Mouse (Mus musculus) kidney, embryonic 16.5 days (tissue): ENCODE data around the gene Kri1. TPM values are rescaled to one million over a fixed set of nuclear protein-coding genes. Genes with fewer than 3 reads are reported as not detected.
"Not testable (repeated sequence)": the region's sequence is repeated elsewhere in the genome, so short reads cannot be mapped to it uniquely, and the experiment has no call there.

ENCODE experiments used
- ATAC-seq: fragments of 200-750 bp; cut with Nextera tagmentation; 2 replicates; pipeline ENCODE4 v1.8.0; 2017; ENCODE audit warnings: moderate TSS enrichment; ENCODE audit not compliant: low FRiP score, low TSS enrichment
- H3K27ac ChIP-seq: fragments of 300-500 bp; sonication (generic); 2 replicates; pipeline ENCODE4 v1.5.1; 2014; ENCODE audit warnings: low read length
- H3K27me3 ChIP-seq: fragments of 300-500 bp; sonication (generic); 2 replicates; pipeline ENCODE4 v1.6.1; 2014; ENCODE audit warnings: low read length, control low read depth, mixed read lengths; ENCODE audit not compliant: insufficient read depth
- H3K36me3 ChIP-seq: fragments of 300-500 bp; sonication (generic); 2 replicates; pipeline ENCODE4 v1.6.1; 2014; ENCODE audit warnings: low read length, control low read depth, mixed read lengths; ENCODE audit not compliant: insufficient read depth
- H3K4me1 ChIP-seq: fragments of 300-500 bp; sonication (generic); 2 replicates; pipeline ENCODE4 v1.6.1; 2014; ENCODE audit warnings: low read length, control low read depth, mixed read lengths; ENCODE audit not compliant: insufficient read depth
- H3K4me2 ChIP-seq: fragments of 300-500 bp; sonication (generic); replicated peaks from 2 replicates; pipeline ENCODE4 v1.6.1; 2014; ENCODE audit warnings: low read depth, low read length
- H3K4me3 ChIP-seq: fragments of 300-500 bp; sonication (generic); 2 replicates; pipeline ENCODE4 v1.5.1; 2014; ENCODE audit warnings: mild to moderate bottlenecking, low read length
- H3K9ac ChIP-seq: fragments of 300-500 bp; sonication (generic); replicated peaks from 2 replicates; pipeline ENCODE4 v1.6.1; 2014; ENCODE audit warnings: low read length
- H3K9me3 ChIP-seq: fragments of 300-500 bp; sonication (generic); 2 replicates; pipeline ENCODE4 v1.6.1; 2016; ENCODE audit warnings: low read length, control low read depth
- WGBS: fragments of 180-500 bp; shearing (Covaris S2); extraction: QIAGEN DNeasy Blood & Tissue Kit; methylation state at CpG from one replicate; pipeline ENCODE4 v1.1.7; 2014; 5-methylcytosine and 5-hydroxymethylcytosine counted together
- polyA plus RNA-seq: library from polyadenylated mRNA; unstranded; fragments of >200 nt; fragmentation: Nextera tagmentation; extraction: Ambion mirVana; gene quantifications from 2 replicates; pipeline ENCODE4 v1.2.1, GENCODE M21; 2015

Gene Kri1
- polyA plus RNA-seq, 1 experiment from 2014 or later: 14.6 TPM

DNA sequence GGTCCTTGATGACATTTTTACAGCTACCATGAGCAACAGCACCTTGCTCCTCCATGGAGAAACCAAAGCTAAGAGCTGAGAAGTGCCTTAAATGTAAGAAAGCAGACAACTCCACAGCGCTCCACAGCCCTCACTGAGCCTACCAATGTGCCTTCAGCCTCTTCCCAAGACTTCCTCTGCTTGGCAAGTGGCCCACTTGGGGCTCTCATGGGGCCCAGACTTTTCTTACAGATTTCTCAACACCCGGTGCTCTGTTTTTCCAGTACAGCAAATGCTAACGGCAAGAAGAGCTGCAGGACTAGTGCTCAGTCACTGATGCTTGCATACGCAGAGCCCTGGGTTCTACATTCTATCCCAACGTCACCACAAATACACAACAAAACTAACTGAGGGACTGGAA lies 10.0 kb downstream of the Kri1 start:
- Histone ChIP-seq H3K27ac (no peak overlapping the region), H3K9me3 (no peaks in the 10 kb centered on the region), H3K27me3 (no peaks in the 10 kb centered on the region), H3K9ac (no peak overlapping the region), H3K36me3 (peaks cover 91% of the 10 kb centered on the region), H3K4me2 (no peak overlapping the region), H3K4me1 (no peaks in the 10 kb centered on the region), H3K4me3 (no peak overlapping the region)
- 93% methylated on average over 5 of the region's 5 CpGs for WGBS
- no peak for ATAC-seq

DNA sequence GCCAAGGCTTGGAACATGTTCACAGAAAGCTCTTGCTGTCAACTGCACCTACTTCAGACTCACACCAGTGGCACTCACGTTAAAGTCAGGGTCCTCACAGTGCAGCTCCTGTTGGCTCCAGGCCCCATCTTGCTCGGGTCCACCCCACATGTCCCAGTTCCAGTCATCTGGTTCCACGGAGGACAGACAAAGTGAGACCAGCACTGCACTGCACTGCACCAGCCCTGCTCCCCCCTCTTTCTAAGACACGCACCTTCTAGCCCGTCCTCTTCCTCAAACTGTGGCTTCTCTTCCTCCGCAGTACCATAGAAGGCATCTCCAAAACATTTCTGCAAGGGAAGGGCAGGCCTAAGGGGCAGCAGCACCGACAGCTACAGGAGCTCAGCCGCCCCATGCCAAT lies 11.5 kb downstream of the Kri1 start:
- Histone ChIP-seq H3K4me1 (no peaks in the 10 kb centered on the region), H3K27ac (no peak overlapping the region), H3K9ac (no peak overlapping the region), H3K27me3 (no peaks in the 10 kb centered on the region), H3K36me3 (peaks cover 91% of the 10 kb centered on the region), H3K9me3 (no peaks in the 10 kb centered on the region), H3K4me2 (no peak overlapping the region), H3K4me3 (no peak overlapping the region)
- ATAC-seq: no peak
- WGBS: 89% methylated on average over 8 of the region's 8 CpGs

DNA sequence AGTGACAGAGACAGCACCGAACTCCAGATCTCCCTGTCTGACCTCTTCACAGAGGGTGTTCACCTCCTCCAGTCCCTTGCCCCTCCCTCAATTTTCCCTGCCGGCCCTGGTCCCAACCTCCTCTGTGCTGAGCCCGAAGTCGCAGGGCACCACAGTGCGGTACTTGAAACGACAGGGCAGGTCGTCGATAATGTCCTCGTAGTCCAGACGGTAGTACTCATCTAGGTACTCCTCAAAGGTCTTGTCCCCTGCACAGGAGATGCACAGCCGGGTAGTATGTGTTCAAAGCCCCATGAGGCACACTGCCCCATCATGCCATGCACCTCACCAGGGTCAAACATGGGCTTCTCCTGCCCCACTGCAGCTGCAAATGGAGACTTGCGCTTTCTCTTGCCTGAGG lies 12.0 kb downstream of the Kri1 start:
- H3K4me1 ChIP-seq: no peaks in the 10 kb centered on the region
- no peak overlapping the region for H3K4me2 ChIP-seq
- no peak overlapping the region for H3K4me3 ChIP-seq
- no peaks in the 10 kb centered on the region for H3K27me3 ChIP-seq
- H3K27ac ChIP-seq: no peak overlapping the region
- H3K36me3 ChIP-seq: peaks cover 91% of the 10 kb centered on the region
- no peak overlapping the region for H3K9ac ChIP-seq
- H3K9me3 ChIP-seq: no peaks in the 10 kb centered on the region
- ATAC-seq: no peak
- 86% methylated on average over 12 of the region's 12 CpGs for WGBS

DNA sequence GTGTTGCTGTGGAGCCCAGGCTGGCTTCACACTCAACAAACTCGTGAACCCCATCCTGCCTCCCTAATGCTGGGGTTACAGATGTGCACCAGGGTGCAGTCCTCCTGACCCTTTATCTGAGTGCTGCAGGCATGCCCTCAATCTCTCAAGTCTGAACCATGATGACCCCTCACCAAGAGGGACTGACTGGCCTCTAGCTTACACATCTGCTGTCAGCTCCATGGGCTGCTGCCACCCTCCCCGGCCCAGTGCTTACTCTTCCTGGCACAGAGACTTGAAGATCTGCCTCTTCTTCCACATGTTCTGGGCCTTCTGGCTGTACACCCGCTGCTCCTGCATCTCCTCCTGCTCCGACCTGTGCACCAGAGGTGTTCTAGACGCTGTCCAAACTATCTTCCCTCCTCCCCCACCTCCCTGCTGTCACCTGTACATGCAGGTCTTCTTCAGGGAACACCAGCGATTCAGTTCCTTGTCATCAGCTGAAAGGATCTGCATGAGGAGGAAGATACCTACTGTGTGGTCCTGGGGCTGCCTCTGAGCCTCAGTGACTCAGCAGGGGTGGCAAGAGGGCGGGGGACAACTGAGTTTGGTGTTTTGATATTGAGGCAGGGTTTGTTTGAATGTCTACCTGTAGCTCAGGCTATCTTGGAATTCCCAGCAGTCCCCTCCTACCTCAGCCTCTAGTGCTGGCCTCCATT lies 12.6 kb downstream of the Kri1 start:
- Histone ChIP-seq H3K9ac (no peak overlapping the region), H3K4me3 (no peak overlapping the region), H3K4me1 (no peaks in the 10 kb centered on the region), H3K36me3 (peaks cover 92% of the 10 kb centered on the region), H3K9me3 (no peaks in the 10 kb centered on the region), H3K27me3 (no peaks in the 10 kb centered on the region), H3K4me2 (no peak overlapping the region), H3K27ac (no peak overlapping the region)
- 81% methylated on average over 7 of the region's 7 CpGs for WGBS
- ATAC-seq: no peak

DNA sequence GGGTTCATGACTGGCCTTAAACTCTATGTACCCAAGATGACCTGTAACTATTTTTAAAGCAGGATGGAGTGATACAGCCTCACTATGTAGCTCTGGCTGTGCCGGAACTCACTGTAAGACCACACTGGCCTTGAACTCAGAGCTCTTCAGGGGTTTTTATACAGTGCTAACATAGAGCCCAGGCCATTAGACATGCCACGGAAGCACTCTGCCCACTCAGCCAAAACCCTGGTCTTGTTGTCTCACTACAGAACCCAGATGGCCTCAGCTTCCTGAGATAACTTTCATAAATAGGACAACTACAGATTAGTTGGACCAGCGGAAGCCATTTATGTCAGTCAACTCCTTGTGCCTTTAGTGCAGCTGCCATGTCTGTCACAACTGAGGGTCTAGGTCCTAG lies 13.4 kb downstream of the Kri1 start:
- H3K36me3 ChIP-seq: peaks cover 89% of the 10 kb centered on the region
- H3K4me2 ChIP-seq: no peak overlapping the region
- WGBS: 91% methylated on average over 3 of the region's 3 CpGs
- H3K27me3 ChIP-seq: no peaks in the 10 kb centered on the region
- H3K27ac ChIP-seq: no peak overlapping the region
- H3K4me3 ChIP-seq: no peak overlapping the region
- no peaks in the 10 kb centered on the region for H3K9me3 ChIP-seq
- no peak for ATAC-seq
- H3K4me1 ChIP-seq: no peaks in the 10 kb centered on the region
- no peak overlapping the region for H3K9ac ChIP-seq

DNA sequence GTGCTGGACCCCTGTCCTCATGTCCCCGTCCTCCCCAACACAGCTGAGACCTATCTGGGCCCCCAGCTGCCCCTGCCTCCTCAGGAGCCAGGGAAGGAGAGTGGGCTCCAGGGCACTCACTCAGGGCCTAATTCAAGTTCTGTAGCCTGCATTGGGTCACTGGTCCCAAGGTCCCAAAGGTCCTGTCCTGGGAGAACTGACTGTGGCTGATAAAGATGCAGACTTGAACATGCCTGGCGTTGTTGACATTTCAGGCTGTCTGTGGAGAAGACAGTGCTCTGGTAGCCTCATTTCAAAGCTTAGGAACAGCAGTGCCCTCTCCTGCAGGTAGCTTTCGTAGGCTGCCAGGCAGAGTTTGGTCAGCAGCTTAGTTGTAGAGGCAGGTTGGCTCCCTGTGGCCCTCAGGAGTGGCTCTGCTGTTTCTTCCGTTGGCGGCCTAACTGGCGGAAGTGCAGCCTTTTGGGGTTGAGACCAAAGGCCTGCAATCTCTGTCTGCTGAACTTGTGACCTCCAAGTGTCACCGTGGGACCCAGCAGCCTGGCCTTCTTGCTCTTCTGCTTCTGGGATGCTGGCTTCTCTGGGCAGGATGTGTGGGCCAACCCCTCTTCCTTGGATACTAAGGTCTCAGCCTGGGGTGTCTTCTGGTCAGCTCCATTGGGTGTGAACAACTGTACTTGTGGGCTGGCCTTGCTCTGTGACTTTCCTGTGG lies 14.1 kb downstream of the Kri1 start:
- H3K4me3 ChIP-seq: no peak overlapping the region
- H3K27me3 ChIP-seq: no peaks in the 10 kb centered on the region
- H3K27ac ChIP-seq: no peak overlapping the region
- H3K36me3 ChIP-seq: peaks cover 88% of the 10 kb centered on the region
- no peaks in the 10 kb centered on the region for H3K4me1 ChIP-seq
- no peak overlapping the region for H3K9ac ChIP-seq
- H3K9me3 ChIP-seq: no peaks in the 10 kb centered on the region
- H3K4me2 ChIP-seq: no peak overlapping the region
- no peak for ATAC-seq
- WGBS: 82% methylated on average over 7 of the region's 7 CpGs

DNA sequence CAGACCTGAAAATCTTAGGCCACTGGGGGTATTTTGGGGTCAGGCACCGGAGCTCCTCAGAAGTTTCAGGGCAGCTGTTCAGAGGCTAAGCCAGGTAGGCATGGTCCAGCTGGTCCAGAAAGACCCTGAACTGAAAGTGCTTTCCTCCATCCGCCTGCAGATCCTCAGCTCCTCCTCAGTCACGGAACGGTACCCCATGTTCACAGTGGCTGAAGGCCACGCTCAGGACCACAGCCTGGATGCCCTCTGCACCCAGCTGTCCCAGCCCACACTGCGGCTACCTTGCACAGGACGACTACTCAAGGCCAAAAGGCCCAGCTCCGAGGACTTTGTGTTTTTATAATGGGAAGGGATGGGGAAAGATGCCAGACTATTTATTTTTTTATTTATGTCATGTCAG lies 14.7 kb downstream of the Kri1 start:
- Histone ChIP-seq H3K4me2 (no peak overlapping the region), H3K36me3 (peaks cover 89% of the 10 kb centered on the region), H3K4me1 (no peaks in the 10 kb centered on the region), H3K4me3 (no peak overlapping the region), H3K27ac (no peak overlapping the region), H3K9ac (no peak overlapping the region), H3K27me3 (no peaks in the 10 kb centered on the region), H3K9me3 (no peaks in the 10 kb centered on the region)
- ATAC-seq: no peak
- 82% methylated on average over 8 of the region's 8 CpGs for WGBS

DNA sequence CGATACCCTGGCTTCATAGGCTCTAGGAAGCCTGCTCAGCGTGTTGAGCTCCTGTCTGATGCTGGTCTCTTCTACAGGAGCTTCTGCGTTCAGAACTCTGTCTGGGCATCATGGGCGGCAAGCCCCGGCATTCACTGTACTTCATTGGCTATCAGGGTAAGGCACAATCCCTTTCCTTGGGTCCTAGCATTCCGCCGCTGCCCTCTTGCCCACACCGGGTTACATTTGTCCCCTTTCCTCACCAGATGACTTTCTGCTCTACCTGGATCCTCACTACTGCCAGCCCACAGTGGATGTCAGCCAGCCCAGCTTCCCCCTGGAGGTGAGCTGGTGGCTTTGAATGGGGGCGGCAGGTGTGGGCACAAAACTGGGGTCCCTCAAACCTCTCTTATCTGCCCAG lies 15.4 kb downstream of the Kri1 start:
- Histone ChIP-seq H3K9me3 (no peaks in the 10 kb centered on the region), H3K9ac (no peak overlapping the region), H3K4me1 (no peaks in the 10 kb centered on the region), H3K27ac (no peak overlapping the region), H3K27me3 (no peaks in the 10 kb centered on the region), H3K36me3 (peaks cover 84% of the 10 kb centered on the region), H3K4me3 (no peak overlapping the region), H3K4me2 (no peak overlapping the region)
- no peak for ATAC-seq
- 91% methylated on average over 9 of the region's 9 CpGs for WGBS

DNA sequence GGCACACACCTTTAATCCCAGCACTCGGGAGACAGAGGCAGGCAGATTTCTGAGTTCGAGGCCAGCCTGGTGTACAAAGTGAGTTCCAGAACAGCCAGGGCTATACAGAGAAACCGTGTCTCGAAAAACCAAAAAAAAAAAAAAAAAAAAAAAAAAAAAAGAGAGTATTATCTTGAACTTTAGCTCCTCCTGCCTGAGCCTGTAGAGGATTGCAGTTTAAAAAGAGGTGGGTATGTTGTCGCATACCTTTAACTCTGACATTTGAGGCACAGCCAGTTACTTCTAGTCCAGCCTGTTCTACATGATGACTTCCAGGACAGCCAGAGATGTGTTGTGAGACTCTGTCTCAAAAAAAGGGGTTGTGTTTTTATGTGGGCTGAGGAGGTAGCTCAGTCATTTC lies 18.2 kb downstream of the Kri1 start:
- not testable (repeated sequence) for H3K9ac ChIP-seq, H3K4me3 ChIP-seq, H3K27ac ChIP-seq, ATAC-seq, H3K4me2 ChIP-seq, H3K9me3 ChIP-seq, H3K27me3 ChIP-seq
- WGBS: 86% methylated on average over 5 of the region's 5 CpGs
- peaks cover 17% of the 10 kb centered on the region for H3K4me1 ChIP-seq
- peaks cover 63% of the 10 kb centered on the region for H3K36me3 ChIP-seq

DNA sequence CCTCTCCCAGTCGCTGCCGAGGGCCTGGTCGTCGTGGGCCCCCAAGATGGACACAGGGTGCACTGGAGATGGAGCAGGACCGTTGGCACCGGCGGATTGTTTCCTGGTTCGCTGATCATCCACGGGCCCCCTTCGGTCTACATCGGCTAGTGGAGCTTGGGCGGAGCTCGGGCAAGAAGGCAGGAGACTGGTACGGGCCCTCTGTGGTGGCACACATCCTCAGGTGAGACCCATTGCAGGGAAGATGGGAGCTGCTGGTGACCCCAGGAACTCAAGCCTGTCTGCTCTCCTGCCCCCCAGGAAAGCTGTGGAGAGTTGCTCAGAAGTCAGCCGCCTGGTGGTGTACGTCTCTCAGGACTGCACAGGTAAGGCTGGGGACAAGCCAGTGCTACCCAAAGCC lies 19.5 kb downstream of the Kri1 start:
- peaks cover 22% of the 10 kb centered on the region for H3K4me1 ChIP-seq
- no peak for ATAC-seq
- peaks cover 51% of the 10 kb centered on the region for H3K36me3 ChIP-seq
- H3K9me3 ChIP-seq: no peaks in the 10 kb centered on the region
- H3K27ac ChIP-seq: no peak overlapping the region
- no peaks in the 10 kb centered on the region for H3K27me3 ChIP-seq
- no peak overlapping the region for H3K4me2 ChIP-seq
- H3K9ac ChIP-seq: no peak overlapping the region
- 93% methylated on average over 16 of the region's 16 CpGs for WGBS
- no peak overlapping the region for H3K4me3 ChIP-seq
